Mouse (Mus musculus): Measurements from ENCODE around the gene Tmem110.
A peak's percentile ranks its signal among the peaks of the same experiment; 100 is the strongest.

Gene Tmem110

GRCm38 (mm10) chr14:30862368-30862767 lies 37.0 kb downstream of the Tmem110 start:
- no peak for DNase-seq (ENCODE audit: low spot score in 2 of 2)

GRCm38 (mm10) chr14:30865311-30865710 lies 39.9 kb downstream of the Tmem110 start:
- DNase-seq (ENCODE audit: low spot score in 2 of 2): no peak

- peak in 1 of 2 experiments; percentile 73 for DNase-seq (ENCODE audit: low spot score in 2 of 2)
Measured at GRCm38 (mm10) chr14:30867042-30867441, 41.7 kb downstream of the Tmem110 start.

GRCm38 (mm10) chr14:30868826-30869225 lies 43.4 kb downstream of the Tmem110 start:
- no peak for DNase-seq (ENCODE audit: low spot score in 2 of 2)

- no peak for DNase-seq (ENCODE audit: low spot score in 2 of 2)
Measured at GRCm38 (mm10) chr14:30869391-30869801, 44.0 kb downstream of the Tmem110 start.

- no peak for DNase-seq (ENCODE audit: low spot score in 2 of 2)
Measured at GRCm38 (mm10) chr14:30870206-30871147, 45.1 kb downstream of the Tmem110 start.

- no peak for DNase-seq (ENCODE audit: low spot score in 2 of 2)
Measured at GRCm38 (mm10) chr14:30874095-30874700, 48.8 kb downstream of the Tmem110 start.

- no peak for DNase-seq (ENCODE audit: low spot score in 2 of 2)
Measured at GRCm38 (mm10) chr14:30875130-30875865, 49.9 kb downstream of the Tmem110 start.

- DNase-seq (ENCODE audit: low spot score in 2 of 2): no peak
Measured at GRCm38 (mm10) chr14:30875955-30876354, 50.6 kb downstream of the Tmem110 start.

- DNase-seq (ENCODE audit: low spot score in 2 of 2): no peak
Measured at GRCm38 (mm10) chr14:30876451-30876850, 51.1 kb downstream of the Tmem110 start.

GRCm38 (mm10) chr14:30877827-30878226 lies 52.4 kb downstream of the Tmem110 start:
- DNase-seq (ENCODE audit: low spot score in 2 of 2): no peak

- DNase-seq (ENCODE audit: low spot score in 2 of 2): no peak
Measured at GRCm38 (mm10) chr14:30878958-30879571, 53.7 kb downstream of the Tmem110 start, which contains the start of gene Mustn1. Gene Mustn1 (plus strand): TSS chr14:30879200.

GRCm38 (mm10) chr14:30879794-30880193 lies 54.4 kb downstream of the Tmem110 start:
- no peak for DNase-seq (ENCODE audit: low spot score in 2 of 2)

- no peak for DNase-seq (ENCODE audit: low spot score in 2 of 2)
Measured at GRCm38 (mm10) chr14:30880251-30880650, 54.9 kb downstream of the Tmem110 start.

- DNase-seq (ENCODE audit: low spot score in 2 of 2): peak in 1 of 2 experiments; percentile 31
Measured at GRCm38 (mm10) chr14:30880811-30881717, 55.7 kb downstream of the Tmem110 start.

GRCm38 (mm10) chr14:30881718-30882108 lies 56.3 kb downstream of the Tmem110 start:
- DNase-seq (ENCODE audit: low spot score in 2 of 2): no peak

GRCm38 (mm10) chr14:30885298-30885697 lies 59.9 kb downstream of the Tmem110 start:
- no peak for DNase-seq (ENCODE audit: low spot score in 2 of 2)

GRCm38 (mm10) chr14:30886204-30886603 lies 60.8 kb downstream of the Tmem110 start, which contains the start of gene Itih4:
Gene Itih4 (plus strand): TSS chr14:30886476.
- DNase-seq (ENCODE audit: low spot score in 2 of 2): no peak

GRCm38 (mm10) chr14:30888271-30888732 lies 62.9 kb downstream of the Tmem110 start:
- DNase-seq (ENCODE audit: low spot score in 2 of 2): no peak

- DNase-seq (ENCODE audit: low spot score in 2 of 2): no peak
Measured at GRCm38 (mm10) chr14:30899972-30900371, 74.6 kb downstream of the Tmem110 start.

All from thymus, postnatal 10 days (tissue).